ENCODE assay signal across 8 mouse cellular contexts in the genomic region with DNA sequence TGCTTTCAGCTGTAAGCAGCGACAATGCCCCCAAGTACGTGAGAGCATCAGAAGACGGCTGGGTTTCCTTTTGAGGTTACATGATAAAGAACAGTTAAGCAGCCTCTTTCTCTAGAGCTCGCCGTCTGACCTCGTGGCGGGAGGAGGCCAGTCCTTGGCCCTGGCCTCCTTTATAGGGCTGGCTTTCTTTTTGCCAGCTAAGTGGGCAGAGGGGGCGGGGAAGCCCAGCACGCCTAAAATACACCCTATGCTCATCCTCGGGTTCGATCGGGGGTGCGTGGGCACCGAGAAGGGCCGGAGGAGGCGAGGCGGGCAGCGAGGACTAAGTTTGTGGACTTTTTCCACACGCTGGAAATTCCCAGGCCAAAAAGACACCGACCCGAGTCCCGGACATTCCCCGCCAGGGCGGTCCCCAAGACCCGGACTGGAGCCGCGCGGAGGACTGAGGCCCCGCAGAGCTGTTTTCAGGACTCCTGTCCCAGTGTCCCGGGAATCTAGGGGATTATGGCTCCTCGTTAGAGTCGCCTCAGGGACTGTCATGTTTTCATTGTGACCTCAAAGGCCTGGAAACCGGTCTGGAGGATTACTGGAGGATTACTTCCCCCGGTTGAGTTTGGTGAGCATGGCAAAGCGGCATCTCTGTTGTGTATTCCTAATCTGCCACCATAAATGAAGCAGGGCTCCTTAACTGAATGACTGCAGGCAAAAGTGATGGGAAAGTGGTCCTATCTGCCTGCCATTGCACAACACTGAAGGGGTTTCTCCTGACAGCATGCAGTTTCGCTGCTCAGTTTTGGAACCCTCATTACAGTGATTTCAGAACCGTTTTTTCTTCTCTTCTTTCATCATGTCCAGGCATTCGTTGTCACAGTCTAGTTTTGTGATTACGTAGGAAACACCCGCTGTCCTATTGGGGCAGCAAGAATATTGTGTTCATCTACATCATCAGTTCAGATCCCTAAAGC. TPM values are rescaled to one million over a fixed set of nuclear protein-coding genes. Genes with fewer than 3 reads are reported as not detected.
A peak's percentile ranks its signal among the peaks of the same experiment; 100 is the strongest.
DNase-seq lines count a peak whose midpoint lies in the region; ATAC-seq lines count a peak whose summit lies in the region.

A gene (minus strand): TSS at position 390 of the 965 bp plus-strand sequence.

- H3K4me3 ChIP-seq in hindbrain, embryonic 11.5 days (ENCODE audit: low read depth, low read length): peak within 1 kb of the TSS; percentile 52

- ATAC-seq in hindbrain, embryonic 11.5 days (ENCODE audit: low FRiP score): peak; percentile 96

- H3K27ac ChIP-seq in hindbrain, embryonic 11.5 days (ENCODE audit: low read depth, low read length): peak within 1 kb of the TSS; percentile 69; the same call in 1 of the 2 replicates

- DNase-seq in NIH3T3 (ENCODE audit: low read depth): peak; percentile 79
- DNase-seq in cerebellum, adult 9-10 months: peak; percentile 84
- DNase-seq in frontal cortex, adult 2 months (ENCODE audit: extremely low spot score in 1 of 2, low spot score in 1 of 2): peak; percentile 46 to 74
- DNase-seq in hindbrain, embryonic 11.5 days (ENCODE audit: low spot score): peak; percentile 88
- DNase-seq in layer of hippocampus, postnatal 14 days (ENCODE audit: low spot score in 2 of 2): peak; percentile 75 to 86
- peak; percentile 91 for DNase-seq in lung, postnatal 36 days
- DNase-seq in retina, embryonic 14.5 days (ENCODE audit: low spot score): peak; percentile 86
- DNase-seq in thymus, postnatal 4 days: peak; percentile 77

- no peaks in the 10 kb centered on the region for H3K36me3 ChIP-seq in hindbrain, embryonic 11.5 days (ENCODE audit: control insufficient read depth, insufficient read depth, low read length)

- H3K9ac ChIP-seq in hindbrain, embryonic 11.5 days (ENCODE audit: low read depth, low read length): peak within 1 kb of the TSS; percentile 80

- H3K9me3 ChIP-seq in hindbrain, embryonic 11.5 days (ENCODE audit: control insufficient read depth, low read length): no peaks in the 10 kb centered on the region

- H3K4me2 ChIP-seq in hindbrain, embryonic 11.5 days (replicated peaks; ENCODE audit: low read depth, low read length): peak within 1 kb of the TSS; percentile 62

- no peaks in the 10 kb centered on the region for H3K27me3 ChIP-seq in hindbrain, embryonic 11.5 days (ENCODE audit: control insufficient read depth, insufficient read depth, low read length)

- H3K4me1 ChIP-seq in hindbrain, embryonic 11.5 days (replicated peaks; ENCODE audit: control insufficient read depth, insufficient read depth, low read length): no peaks in the 10 kb centered on the region; the same call in 1 of the 2 replicates

- under 1% methylated on average over 40 of the region's 40 CpGs for WGBS in hindbrain, embryonic 11.5 days

RNA-seq across cellular contexts. Expression of the gene that starts here (rescaled TPM):
- 5.1 and 5.4 TPM in 2 replicates for polyA plus RNA-seq in frontal cortex, adult 2 months (2012; rRNA removed)
- polyA plus RNA-seq in hindbrain, embryonic 11.5 days (2014; fragmentation: Nextera tagmentation; extraction: Ambion mirVana): 1.5 and 1.6 TPM in 2 replicates
- total RNA-seq in layer of hippocampus, postnatal 14 days (2021): 1 to 10 TPM; 4.9 to 5.1 TPM

Comparison
In these comparisons a context has a peak if more than half of its experiments do, and no peak if none do; other contexts are left out.
1. Peak in every context shown above with its lines: DNase-seq, ATAC-seq, H3K4me3 ChIP-seq and H3K27ac ChIP-seq.